Mouse (Mus musculus) gastrocnemius, adult 2 months (tissue): Measurements from ENCODE around the gene Bcat1. TPM values are rescaled to one million over a fixed set of nuclear protein-coding genes. Genes with fewer than 3 reads are reported as not detected.

Experiments
- DNase-seq: peaks from one replicate; pipeline ENCODE4 v3.0.0; 2022
- H3K27ac ChIP-seq: fragments of 200-600 bp; 2 replicates; pipeline ENCODE4 v1.8.1; 2022; ENCODE audit warnings: mild to moderate bottlenecking
- H3K4me3 ChIP-seq: fragments of 200-600 bp; 2 replicates; pipeline ENCODE4 v1.8.1; 2022; ENCODE audit warnings: mild to moderate bottlenecking, moderate library complexity
- CTCF ChIP-seq: fragments of 200-600 bp; IDR thresholded peaks from 2 replicates; pipeline ENCODE4 v1.8.1; 2022; ENCODE audit warnings: antibody characterized with exemption, mild to moderate bottlenecking, moderate library complexity
- intact Hi-C: fragments of 180-260 bp; cut with DNase I; formaldehyde crosslinking; loops from one replicate; pipeline ENCODE4 v1.15.1; 2025
- total RNA-seq, 2 experiments: library from RNA; stranded (reverse); gene quantifications; 2 replicates each; pipeline ENCODE4 v1.2.3; 2021

The Bcat1 gene
- total RNA-seq, 2 experiments from 2014 or later = 0.64 to 0.66 TPM

DNA sequence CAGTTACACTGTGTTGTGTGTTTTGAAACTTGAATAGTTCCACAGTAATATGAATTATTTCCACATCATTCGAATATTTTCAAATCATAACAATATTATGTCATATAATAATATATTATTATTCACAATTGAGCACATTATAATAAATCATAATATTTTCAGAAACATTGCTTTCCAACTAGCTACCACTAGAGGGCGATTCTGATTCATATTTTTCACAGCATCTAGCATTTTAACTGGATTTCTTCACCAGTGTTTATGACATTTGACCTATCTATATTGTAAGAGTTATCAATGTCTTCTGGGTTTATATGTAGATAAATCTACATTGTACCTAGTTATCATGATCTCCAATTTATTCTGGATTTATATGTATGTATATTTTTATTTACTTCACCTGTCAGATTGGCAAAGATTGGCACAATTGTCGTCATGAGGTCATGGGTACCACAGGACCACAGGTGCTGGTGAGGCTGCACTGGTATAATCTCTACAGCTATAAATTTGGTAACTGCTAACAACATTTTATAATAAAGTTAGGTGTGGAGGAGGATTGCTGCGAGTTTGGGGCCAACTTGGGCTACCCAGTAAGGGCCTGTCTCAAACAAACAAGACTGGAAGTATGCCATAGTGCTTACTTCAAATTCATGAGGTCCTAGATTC, 12.6 kb upstream of the Bcat1 start:
- TF ChIP-seq CTCF = peak; percentile 76
- no peak overlapping the region for H3K27ac ChIP-seq
- no peak overlapping the region for H3K4me3 ChIP-seq
- intact Hi-C loops = loop anchor here (1.0 to 5.0 kb wide), 3 partner anchors 39 to 254 kb away; no protein-coding TSS in a partner anchor
- DNase-seq = no peak

DNA sequence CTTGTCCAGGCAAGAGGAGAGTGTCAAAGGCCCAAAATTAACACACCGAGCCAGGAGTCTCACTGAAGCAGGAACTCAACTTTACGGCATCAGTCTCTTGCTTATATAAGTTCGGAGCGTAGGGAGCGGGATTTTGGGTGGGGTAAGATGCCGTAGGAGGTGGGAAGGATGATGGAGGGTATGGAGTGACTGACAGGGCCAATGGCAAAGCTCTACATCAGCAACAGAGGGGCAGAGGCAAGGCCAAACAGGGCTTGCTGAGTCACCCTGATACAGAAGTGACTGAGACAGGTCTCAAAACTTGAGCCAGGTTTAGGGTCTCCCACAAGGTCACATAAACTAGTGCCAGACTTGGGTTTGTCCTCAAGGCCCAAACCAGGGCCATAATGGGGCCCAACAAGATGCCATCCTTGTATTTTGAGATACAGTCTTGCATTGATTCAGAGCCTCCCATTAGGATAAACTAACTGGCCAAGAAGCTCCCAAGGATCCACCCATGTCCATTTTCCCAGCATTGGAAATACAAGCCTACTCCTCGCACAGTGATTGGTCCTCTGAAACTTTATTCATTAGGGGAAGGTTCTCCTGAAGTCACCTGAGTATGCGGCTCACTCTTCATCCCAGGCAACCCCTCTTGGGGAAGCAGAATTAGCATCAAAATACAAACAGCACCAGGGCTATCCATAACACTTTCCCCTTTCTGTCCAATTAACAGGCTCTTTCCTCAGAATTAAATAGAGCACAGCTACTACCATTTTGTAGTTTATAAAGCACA, 8.5 kb upstream of the Bcat1 start:
- Histone ChIP-seq H3K27ac (no peak overlapping the region), H3K4me3 (no peak overlapping the region)
- DNase-seq = no peak
- intact Hi-C loops = loop anchor here (5.0 kb wide), 2 partner anchors 43 to 258 kb away; no protein-coding TSS in a partner anchor
- TF ChIP-seq CTCF = no peak

DNA sequence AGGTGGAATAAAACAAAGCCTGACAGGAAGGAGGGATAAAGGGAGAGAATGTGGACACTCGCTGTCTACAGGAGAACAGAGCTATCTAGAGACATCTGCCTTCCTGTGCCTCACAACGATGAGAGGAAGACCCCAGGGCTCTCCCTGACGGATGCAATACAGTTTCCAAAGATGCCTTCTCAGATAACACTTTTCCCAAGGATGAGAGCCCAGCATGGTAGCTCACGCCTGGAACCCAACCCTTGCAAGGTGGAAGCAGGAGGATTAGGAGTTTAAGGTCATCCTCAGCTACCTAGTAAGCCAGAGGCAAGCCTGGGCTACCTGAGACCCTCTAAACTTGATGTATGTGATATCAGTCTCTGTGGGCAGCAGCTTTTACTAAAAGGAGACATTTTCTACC, 5.7 kb upstream of the Bcat1 start:
- no peak for DNase-seq
- Histone ChIP-seq H3K4me3 (no peak overlapping the region), H3K27ac (no peak overlapping the region)
- intact Hi-C loops = no loop called here
- no peak for TF ChIP-seq CTCF

DNA sequence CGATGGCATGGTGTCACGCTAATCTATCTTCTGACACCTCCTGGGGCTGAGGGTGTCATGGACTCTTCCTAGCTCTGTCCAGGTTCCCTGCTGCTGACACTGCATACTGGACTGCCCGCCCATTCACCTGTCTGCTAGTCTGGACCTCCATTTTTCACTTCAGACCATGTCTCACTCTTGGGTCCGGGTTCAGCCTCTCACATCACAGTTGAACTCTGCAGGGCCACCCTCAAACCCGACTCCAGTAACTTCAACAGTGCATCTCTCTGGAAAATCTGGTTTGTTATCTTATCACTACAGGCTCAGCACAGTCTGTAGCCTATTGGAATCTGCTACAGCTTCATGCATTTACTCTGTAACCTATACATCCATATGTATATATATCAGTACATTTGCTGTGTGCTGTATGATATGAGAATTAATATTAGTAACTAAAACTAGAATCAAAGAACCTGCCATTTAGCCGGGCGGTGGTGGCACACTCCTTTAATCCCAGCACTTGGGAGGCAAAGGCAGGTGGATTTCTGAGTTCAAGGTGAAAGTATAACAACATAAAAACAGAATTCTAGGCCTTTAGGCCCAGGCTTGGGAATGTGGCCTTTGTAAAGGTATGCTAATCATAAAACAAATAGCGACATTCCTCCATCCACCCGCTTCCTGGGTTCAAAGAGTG, 3.2 kb upstream of the Bcat1 start:
- H3K27ac ChIP-seq = no peak overlapping the region
- intact Hi-C loops = no loop called here
- no peak for TF ChIP-seq CTCF
- no peak overlapping the region for H3K4me3 ChIP-seq
- no peak for DNase-seq

DNA sequence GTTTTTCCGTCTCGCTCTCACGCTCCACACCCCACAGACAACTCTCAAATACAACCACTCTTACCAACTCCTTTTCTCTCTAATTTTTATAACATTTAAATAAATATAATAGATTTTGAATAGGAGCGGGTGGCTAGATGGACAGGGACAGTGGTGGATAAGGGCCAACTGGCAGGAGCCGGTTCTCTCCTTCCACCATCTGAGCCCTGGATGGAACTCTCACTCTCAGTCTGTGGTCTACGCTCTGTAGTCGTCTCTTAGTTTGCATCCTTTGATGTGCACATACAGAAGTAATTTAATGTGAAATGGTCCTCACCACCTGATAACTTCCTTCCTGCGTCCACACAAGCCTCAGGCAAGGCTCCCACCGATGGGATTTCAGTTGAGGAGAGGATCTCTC, 302 bp upstream of the Bcat1 start:
- DNase-seq = no peak
- H3K27ac ChIP-seq = no peak overlapping the region
- peak overlapping the region; percentile 68 for H3K4me3 ChIP-seq
- intact Hi-C loops = no loop called here
- no peak for TF ChIP-seq CTCF

DNA sequence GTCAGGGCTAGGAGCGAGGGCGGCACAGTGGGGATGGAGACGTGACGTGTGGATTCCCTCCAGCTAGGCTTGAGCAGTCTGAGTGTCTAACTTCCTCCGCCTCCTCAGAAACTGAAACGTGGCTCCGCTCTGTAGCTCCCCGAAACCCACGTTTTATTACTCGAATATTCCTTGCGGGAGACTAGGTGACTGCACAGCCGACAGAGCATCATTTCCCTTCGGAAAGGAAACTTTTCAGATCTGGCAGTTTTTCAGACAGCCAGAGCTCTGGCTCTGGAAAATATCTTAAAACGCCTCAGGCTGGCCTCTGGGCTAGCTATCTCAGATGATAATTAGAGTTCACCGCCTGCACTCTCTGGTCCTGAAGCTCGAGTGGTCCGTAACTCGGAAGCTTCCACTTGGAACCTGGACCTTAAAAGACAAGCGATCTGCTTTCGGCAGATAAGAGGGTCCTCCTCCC, 866 bp downstream of the Bcat1 start:
- H3K4me3 ChIP-seq = peak overlapping the region; percentile 68
- peak; percentile 21 for DNase-seq
- no peak for TF ChIP-seq CTCF
- intact Hi-C loops = no loop called here
- peak overlapping the region; percentile 48 for H3K27ac ChIP-seq

DNA sequence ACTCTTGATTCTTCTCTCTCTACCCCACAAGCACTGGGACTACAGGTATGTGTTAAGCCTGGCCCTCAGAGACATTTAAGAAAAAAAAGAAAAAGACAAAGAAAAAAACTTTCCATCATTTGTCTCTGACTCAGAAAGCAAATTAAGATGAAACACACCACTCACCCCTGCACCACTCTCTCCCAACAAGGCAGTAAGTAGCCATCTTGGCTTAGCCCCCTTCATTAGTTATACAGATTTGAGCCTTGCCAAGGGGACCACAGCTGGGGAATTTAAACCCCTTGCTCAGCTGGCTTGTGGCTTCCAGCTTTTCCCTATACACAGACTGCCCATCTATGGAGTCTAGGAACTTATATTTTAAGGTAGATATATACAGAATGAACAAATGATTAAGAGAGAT, 1.5 kb downstream of the Bcat1 start:
- TF ChIP-seq CTCF = no peak
- DNase-seq = no peak
- Histone ChIP-seq H3K27ac (no peak overlapping the region), H3K4me3 (no peak overlapping the region)
- intact Hi-C loops = no loop called here

DNA sequence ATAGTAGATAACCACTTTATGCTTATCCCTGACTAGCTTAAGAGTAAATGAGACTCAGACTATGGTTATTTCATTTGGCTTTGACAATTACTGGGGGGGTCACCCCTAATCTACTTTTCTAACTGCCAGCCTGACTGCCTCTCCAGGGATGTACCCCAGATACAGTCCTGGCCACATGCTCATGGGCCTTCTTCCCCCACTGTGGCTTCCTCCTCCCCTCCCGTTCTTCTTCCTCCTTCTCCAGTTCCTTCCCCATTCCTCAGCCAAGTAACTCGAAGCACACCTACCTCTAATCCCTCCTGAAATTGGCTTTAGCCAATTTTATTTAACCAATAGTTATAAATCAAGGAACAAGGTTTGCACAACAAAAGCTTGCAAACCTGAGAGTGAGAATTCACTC, 6.1 kb downstream of the Bcat1 start:
- DNase-seq = no peak
- intact Hi-C loops = no loop called here
- no peak for TF ChIP-seq CTCF
- no peak overlapping the region for H3K27ac ChIP-seq
- H3K4me3 ChIP-seq = no peak overlapping the region

DNA sequence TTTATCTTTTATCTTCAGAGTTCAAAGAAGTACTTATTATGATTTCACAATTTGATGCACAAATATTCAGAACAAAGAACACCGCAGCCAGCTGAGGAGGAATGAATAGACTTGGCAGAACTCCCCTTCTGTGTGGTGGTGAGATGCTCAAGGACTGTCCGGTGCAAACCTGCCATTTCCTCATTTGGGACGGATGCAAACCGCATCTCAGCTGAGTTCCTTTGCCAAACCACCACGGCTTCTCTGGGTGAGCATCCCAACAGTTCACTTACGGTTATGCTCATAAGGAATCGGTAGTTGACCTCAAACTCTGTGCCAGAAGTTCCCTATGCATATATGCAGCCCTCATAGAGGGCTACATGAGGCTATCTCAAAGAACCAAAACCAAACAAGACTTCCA, 6.6 kb downstream of the Bcat1 start:
- no peak for TF ChIP-seq CTCF
- intact Hi-C loops = no loop called here

DNA sequence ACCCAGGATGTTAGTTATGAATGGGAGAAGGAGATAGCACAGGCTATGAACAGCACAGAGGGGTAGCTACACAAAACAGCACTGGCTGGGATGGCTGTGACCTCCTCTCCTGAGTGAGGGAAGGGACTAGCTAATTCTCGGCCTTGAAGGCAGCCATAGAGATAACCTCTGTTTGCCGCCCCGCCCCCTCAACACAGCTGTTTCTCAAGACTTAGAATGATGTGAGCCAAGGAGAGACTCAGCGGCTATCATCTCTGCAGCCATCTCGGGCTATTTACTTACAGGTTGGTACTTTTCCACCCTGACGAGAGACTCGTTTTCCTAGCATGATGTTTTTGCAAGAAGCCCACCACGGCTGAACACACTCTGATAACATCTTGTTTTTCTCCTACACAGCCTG, 8.3 kb downstream of the Bcat1 start:
- intact Hi-C loops = no loop called here
- no peak for TF ChIP-seq CTCF
- Histone ChIP-seq H3K27ac (no peak overlapping the region), H3K4me3 (no peak overlapping the region)
- DNase-seq = no peak

More for the DNA sequence above, 6.6 kb downstream of the Bcat1 start:
- Histone ChIP-seq H3K4me3 (no peak overlapping the region), H3K27ac (no peak overlapping the region)
- no peak for DNase-seq

DNA sequence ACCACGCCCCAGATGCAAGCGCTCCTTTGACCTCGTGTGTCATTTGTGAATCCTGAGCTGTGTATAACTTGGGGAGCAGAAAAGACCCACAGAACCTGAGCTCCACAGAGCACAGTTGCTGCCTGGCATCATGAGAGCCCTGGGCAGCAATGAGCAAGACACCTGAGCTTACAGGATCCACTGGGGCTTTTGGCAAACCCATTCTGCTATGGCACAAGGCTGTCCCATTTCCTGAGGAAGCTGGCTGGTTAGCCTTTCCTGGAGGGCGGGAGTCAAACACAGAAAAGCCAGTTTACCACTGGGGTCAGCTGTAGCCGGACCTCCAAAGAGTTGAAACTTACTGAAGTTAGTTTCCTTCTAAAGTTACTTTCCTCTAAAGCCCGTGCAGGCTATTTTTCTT, 9.6 kb downstream of the Bcat1 start:
- H3K4me3 ChIP-seq = no peak overlapping the region
- no peak for DNase-seq
- no peak overlapping the region for H3K27ac ChIP-seq
- intact Hi-C loops = no loop called here
- no peak for TF ChIP-seq CTCF

DNA sequence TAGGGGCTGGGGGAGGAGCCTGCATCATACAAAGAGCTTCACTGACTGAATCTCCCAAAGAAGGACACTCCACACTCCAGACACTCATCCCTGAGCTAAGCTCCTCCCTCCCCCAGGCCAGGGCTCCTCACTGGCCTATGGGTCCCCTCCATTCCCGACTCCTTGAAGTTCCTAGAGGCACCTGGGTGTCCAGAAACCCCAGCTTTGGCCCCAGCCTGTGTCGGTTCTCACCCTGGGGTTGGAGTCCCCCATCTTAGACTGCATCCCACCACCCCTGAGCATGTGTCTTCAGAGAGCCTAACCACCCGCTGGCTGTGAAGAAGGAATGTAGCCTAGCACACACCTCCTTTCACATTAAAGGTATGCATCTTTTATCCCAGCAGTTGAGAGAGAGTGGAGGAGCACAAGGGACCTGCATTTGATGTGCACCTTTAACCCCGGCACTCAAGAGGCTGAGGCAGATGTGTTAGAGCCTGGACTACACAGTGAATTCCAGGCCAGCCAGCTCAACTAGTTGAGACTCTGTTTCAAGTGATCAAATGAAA, 10.6 kb downstream of the Bcat1 start:
- Histone ChIP-seq H3K27ac (no peak overlapping the region), H3K4me3 (no peak overlapping the region)
- no peak for DNase-seq
- intact Hi-C loops = no loop called here
- TF ChIP-seq CTCF = no peak

DNA sequence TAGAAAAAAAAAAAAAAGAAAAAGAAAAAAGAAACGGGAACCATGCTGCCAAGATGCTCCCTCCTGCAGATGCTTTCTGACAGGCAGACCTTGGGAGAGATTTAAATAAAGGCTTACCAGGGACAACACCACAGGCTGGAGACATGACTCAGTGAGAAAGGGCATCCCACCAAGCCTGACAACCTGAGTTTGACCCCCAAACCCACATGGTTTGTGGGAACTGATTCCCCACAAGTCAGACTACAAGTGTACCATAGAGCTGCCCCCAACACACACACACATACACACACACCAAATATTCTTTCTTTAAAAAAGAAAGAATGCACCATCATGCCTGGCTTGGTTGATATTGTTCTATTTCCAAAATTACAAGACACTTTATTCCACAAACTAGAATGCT, 11.9 kb downstream of the Bcat1 start:
- DNase-seq = no peak
- no peak for TF ChIP-seq CTCF
- Histone ChIP-seq H3K27ac (no peak overlapping the region), H3K4me3 (no peak overlapping the region)
- intact Hi-C loops = no loop called here
